Mouse (Mus musculus) adrenal gland, postnatal 25 days (tissue): ENCODE measurements at regions not wholly inside any gene's neighbourhood (a gene's known extent, or its start where the extent isn't known, plus 50 kb on each side); places are given as distances from the start of the nearest gene placed in this dataset.
"Not testable (repeated sequence)": the region's sequence is repeated elsewhere in the genome, so short reads cannot be mapped to it uniquely, and the experiment has no call there.

ENCODE experiments used
- DNase-seq: peaks from one replicate; pipeline ENCODE4 v3.0.0; 2021; ENCODE audit warnings: mixed read lengths

DNA sequence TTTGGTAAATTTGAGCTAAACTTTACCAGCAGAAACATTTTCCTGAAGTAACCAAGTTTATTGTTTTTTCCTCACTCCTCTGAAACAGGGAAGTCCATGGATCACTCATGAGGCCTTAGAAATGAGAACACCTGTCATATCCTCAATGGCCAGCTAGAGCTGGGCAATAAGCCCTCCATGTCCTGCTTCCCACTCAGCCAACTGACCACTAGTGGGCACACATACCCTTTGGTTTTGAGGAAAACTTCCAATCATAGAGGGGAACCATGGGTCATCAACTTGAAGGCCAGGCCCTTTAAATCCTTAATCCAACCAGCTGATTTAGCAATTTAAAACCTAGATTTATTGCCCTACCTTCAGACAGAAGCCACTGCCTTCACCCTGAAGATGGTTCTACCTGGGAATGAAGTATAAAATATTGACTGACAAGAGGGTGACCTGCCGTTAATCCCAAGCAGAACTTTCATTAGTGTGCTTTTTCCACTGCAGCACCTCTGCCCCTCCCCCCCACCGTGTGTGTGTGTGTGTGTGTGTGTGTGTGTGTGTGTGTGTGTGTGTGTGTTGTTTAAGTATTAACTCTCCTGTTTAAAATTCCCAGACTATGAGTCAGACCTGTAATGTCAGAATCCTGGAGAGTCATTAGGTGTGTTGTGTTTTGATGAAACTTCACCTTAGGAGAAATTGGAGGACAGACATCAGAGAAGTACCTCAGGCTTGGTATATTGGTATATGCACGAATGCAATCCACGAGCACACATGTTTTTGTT lies 312.3 kb downstream of the Hdgfl1 start:
- DNase-seq: no peak

DNA sequence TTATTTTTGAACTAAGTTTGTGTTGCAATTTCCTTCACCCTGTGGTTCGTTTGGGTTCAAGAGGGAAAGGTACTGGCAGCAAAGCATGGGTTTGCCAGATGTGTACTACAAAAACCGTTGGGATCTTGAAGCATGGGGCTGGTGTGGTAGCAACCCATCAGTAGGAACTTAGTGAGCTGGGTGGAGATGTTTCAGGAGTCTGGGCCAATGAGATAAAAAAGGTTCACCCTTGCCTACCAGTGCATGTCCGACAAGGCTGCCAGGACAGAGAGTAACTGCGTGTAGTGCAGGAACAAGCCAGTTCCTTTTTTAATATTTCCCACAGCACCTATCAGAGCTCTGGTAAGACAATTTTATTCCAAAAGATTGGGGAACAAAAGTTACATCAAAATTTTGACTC lies 343.3 kb downstream of the Hdgfl1 start:
- no peak for DNase-seq

DNA sequence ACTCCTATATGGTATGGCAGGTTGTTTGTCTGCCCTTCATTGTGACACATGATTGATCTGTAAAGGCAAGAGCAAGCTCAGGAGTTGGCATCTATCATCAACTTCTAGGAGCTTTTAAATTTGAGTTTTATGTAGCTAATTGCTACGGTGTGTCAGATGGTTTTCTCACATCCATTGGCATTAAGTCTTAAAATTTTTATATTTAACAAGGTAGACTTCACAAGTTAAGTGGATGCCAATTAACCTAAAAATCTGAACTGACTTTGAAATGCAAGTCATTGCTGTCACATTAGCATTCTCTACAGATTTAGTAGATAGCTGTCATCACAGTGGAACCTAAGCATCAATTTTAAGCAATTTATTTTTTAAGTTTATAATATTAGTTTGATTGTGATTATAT lies 345.5 kb downstream of the Hdgfl1 start:
- DNase-seq: no peak

DNA sequence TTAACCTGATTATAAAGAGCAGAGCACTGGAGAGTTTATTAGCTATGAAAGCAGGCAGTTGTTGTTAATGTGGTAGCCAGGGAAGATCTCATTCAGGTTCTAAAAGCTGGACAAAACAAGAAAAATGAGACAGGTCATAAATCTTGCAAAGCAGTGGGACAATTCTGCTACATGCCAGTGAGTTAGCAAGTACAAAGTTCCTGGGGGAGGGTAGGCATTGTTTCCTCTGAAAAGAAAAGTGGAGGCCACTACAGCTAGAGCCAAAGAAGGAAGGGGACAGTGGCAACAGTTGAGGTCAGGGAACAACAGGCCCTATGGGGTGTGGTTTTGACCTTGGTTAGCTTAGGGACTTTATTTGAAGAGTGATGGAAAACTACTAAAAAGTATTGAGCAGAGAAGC lies 364.2 kb downstream of the Hdgfl1 start:
- no peak for DNase-seq

DNA sequence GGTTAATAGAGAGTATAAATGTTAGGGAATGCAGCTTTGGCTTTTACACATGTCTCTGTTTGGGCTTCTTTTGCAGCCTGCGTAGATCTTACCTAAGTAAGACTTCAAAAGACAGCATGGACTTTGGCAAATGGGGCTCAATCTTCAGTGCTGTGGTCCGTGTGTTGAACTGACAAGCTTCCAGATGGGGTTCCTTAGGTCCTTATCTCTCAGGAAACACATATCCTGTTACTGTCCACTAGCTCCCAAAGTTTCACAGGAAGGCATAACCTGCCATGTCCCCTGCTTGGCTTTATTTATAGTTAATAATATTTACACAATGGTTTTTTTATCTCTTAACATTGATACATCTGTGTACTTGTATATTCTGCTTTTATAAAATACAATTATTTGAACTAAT lies 365.3 kb downstream of the Hdgfl1 start:
- no peak for DNase-seq

DNA sequence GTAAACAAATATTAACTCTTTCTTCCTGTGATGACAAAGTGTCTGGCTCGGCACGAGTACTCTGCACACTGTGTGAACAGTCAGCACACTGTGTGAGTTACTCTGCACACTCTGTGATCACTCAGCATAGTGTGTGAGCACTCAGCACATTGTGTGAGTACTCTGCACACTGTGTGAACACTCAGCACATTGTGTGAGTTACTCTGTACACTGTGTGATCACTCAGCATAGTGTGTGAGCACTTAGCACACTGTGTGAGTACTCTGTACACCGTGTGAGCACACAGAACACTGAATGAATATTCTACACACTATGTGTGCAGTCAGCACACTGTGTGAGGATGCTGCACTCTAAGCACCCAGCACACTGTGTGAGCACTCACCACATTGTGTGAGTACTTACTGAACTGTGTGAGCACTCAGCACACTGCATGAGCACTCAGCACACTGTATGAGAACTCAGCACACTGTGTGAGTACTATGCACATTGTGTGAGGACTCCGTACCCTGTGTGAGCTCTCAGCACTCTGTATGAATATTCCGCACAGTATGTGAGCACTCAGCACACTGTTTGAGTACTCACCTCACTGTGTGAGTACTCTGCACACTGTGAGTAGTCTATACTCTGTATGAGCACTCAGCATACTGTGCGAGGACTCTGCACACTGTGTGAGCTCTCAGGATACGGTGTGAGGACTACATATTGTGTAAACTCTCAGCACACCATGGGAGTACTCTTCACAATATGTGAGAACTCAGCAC lies 381.9 kb downstream of the Hdgfl1 start:
- DNase-seq: no peak

DNA sequence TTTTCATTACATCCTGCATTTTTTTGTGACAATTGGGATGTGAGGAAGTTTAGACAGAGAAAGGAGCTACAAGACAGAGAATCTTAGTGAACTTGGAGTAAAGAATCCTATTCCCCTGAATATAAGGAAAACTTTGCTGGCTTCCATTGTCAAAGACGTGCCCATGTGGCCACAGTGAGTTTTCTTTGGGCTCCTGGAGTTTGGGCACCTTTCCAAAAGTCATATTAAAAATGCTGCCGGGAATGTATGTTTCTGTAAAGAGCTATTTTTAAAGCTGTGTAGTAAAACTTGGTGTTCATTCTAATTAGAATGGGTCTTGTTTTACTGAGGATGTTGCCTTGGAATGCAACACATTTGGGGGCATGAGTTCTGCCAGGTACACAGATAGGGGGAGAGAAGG lies 387.3 kb downstream of the Hdgfl1 start:
- DNase-seq: no peak

DNA sequence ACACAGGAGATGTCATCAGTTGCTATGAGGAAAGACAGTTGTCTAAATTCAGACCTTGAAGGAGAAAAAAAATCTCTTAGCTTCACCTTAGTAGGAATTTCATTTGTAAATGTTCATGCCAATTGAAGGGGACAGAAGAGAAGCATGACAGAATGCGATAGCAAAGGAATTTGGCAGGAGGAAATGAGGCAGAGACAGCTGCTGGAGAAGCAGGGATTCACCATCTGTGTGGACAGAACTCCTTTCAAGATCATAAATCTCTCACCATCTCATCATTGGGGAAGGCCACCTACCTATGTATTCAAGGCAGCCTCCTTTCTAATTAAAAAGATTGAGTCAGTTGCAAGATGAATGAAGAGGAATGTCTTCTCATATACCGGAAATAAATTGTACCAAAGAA lies 387.8 kb downstream of the Hdgfl1 start:
- no peak for DNase-seq

DNA sequence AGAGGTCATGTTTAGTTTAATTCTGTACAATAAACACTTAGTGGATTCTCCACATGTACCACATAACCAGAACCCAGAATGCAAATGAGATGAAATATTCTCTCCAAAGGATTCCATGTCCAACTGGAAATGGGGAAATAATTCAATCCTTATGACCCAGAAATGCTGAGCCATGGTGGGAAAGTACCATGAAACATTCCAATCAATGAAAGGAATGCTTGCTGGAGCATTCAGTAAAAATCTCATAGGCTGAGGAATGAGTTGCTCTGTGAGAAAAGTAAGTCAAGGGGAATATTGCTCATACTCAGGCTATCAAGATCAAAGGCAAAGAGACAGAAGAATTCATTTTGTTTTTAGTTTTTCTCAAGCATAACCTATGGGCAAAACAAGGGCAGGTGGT lies 394.4 kb downstream of the Hdgfl1 start:
- DNase-seq: no peak

DNA sequence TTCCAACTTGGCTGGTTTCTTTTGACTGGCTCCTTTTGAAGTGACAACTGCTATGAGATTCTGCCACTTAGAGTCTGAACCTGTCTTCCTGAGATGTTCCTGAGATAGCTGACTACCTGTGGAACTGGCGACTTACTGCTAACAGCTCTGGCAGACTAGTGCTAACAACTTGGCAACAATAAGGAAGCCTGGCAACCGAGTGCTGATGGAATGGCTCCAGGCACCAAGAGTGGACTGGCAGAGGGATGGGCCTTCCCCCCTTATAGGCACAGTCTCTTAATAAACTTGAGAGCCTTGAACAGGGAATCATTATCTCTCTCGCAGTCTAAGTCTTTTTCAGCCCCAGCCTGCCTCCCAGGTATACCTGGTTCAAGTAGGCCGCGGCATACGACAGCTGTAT lies 404.1 kb downstream of the Hdgfl1 start:
- not testable (repeated sequence) for DNase-seq

DNA sequence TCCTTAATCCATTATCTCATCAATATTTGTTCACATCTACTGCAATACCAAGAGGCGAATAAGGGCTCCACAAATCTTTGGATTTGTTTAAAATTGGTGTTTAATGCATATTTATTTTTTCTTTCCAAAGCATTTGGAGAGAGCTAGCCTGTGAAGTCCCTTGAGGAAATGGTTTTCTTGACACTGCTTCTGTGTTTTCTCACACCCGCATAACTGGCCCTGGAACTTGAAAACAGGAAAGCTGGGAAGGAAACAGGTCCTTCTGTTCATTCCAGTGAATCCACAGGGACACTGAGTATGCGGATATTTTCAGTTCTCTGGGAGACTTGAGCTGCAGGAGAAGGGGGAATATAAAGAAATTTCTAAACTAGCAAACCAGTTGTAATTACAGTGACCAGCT lies 413.6 kb downstream of the Hdgfl1 start:
- no peak for DNase-seq

DNA sequence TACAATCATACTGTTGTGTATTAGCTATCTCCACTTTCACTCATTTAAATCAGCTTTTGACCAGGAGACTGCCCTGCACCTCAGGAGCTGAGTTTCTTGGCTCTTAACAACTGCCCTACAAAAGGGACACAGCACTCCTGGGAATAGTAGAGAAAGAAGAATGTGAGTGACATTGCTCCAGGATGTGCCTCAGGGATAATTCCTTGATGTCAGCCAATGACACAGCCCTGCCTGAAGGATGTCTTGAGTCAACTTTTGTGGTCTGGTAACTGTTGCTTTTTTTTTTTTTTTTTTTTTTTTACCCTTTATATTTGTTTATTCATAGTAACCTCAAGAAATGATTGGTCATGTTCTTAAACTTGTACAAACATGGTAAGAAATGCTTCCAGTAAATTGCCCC lies 415.5 kb downstream of the Hdgfl1 start:
- DNase-seq: no peak

DNA sequence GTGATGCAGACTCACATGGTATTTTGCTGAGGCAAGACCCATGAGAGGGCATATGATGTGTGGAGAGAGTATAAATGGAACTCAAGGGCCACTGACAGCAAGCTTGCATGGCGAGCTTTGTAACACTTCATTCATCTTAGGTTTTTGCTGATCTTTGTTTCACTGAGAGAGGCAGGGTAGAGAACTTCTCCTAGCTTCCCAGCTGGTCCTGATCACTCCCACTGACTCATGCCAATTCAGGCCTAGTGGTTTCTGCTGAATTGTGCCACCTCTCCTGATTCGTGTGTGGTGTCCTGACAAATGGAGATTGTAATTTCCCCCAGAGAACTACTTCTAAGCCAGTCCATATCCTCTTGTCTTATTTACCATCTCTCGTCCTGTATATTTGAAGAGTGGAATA lies 419.5 kb downstream of the Hdgfl1 start:
- no peak for DNase-seq

DNA sequence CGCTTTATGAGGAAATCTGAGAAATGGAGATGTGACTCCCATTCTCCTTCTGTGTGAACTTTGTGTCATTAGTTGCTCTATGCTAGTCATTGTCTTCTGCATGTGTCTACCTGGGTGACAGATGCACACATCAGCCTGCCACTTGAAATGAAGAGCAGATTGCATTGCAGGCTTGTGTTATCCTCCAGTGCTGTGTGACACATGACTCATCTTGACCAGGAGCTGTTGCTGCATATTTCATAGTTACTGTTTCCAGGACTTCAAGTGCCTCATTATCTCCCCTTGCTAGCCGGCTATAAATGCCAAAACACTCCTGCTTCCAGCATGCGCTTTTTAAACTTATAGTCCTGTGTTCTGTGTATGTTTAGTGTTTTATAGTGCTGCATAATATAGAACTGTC lies 431.2 kb downstream of the Hdgfl1 start:
- DNase-seq: no peak

DNA sequence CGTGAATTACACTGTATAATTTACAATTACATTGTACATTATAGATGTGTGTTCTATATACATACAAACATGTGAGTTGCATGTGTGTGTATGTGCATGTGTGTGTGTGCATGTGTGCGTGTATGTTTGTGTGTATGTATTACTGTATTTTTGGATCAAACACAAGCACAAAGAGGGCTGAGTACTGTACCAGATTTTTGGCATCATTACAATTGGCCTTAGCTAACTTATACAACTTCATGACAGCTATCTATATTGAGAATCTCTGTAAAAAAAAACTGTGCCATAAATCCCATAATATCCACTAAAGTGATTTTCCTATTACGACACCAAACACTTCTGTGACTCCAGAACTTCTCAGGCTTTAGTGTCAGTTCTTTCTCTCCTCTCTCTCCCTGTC lies 444.9 kb downstream of the Hdgfl1 start:
- no peak for DNase-seq

DNA sequence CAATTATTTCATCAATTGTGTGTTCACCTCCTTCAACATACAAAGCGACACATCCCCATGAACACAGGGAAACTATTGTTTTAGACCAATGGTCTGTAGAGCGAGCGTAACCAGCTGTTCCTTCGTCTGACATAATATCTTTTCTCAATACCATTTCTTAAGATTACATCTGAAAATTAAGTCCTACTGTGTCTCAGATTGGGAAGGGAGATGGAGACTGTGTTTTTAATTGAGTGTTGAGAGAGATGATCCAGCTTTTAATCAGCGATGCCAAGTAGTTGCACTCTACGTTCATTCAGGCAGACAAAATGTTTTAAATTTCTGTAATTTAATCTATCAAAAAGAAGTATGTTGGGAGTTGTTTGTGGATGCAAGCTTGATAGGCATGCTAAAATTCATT lies 445.3 kb downstream of the Hdgfl1 start:
- DNase-seq: no peak

DNA sequence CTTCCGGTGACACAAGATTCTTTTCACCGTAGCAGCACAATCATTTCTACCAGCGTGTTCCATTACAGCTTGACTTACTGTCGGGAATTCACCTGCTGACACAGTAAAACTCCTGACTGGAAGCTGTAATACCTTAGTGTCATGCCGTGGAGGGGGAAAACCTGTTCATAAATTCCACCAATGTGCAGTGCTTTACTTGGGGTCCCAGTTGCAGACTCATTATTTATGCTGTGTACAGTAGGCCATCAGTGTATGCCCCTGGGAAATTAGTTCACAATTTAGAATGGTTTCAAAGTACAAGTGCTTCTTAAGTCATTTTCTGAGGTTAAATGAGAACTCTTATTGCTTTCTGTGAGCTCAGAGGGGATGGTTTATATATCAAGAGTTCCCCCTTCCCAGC lies 451.4 kb downstream of the Hdgfl1 start:
- DNase-seq: no peak

DNA sequence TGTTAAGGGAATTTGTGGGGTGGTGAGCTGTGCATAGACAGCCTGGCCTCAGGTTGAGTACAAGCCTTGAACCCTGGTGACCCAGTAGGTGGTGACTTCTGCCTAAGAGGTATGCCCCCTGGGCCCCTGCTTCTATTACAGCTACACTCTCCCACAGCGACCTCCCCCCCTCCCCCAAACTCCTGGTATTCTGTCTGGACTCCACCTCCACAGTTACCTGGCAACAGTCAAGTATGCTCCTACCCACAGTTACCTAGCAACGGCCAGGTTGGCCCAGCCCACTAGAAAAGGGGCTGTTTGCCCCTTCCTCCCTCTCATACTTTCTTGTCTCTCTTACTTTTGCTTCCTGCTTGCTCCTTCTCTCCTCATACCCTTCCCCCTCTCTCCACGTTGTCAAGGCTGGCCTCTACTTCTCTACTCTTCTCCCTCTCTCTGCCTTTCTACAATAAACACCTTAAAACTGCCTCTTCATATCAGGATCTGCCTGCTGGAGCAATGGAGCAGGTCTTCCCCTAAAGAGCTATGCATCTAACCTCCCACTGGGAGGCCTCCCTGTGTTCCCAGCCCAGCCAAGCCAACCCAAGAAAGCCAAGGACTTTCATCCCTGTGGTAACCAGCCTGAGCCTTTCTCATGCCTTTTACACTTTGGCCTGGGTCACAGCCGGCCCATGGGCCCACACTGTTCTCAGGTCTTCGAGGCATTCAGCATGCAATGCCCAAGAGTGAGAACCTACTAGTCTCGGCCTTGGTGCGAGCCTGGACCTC lies 457.5 kb downstream of the Hdgfl1 start:
- no peak for DNase-seq

DNA sequence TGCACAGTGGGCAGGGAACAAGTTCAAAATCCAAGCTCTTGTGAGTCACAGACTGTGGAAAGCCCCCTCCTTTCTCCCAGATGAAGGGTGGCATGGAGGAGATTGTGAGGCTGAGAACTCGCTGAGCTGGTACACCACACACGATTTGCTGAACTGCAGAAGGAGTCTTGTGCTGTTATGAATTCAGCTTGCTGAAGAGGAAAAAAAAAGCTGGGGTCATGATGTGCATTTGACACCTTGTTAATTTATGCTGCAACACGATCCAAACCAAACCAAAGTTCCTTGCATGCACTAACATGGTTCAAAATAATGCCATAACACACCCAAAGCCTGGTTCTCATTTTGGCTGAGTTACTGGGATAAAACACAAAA lies 485.9 kb downstream of the Hdgfl1 start:
- DNase-seq: no peak

DNA sequence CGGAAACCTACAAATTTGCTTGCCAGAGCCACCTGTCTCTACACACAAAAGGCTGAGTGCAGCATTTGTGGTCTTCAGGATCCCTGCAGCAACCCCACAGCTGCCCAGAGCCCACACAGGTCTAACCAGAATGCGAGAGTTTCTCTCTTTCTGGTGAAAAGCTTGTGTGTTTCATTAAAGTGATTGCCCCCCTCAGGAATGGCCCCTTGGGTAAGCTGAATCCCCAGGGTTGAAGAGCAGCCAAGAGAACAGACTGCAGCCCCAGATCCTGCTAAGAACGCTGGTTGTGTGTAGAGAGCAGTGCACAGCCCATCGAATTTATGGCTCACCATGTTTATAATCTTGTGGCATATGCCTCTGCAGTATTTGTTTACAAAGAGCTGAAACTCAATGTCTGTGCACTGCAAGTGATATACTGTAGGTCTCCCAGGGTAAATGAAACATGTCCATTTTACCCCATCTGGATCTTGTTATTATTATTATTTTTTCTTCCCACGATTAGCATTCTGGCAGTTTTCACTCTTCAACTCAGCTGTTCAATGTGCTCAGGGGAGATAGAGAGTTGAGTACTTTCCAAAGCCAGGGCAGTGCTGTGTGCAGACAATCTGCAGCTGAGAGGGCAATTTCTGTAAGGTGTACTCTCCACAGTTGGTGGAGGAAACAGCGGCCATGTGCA lies 486.4 kb downstream of the Hdgfl1 start:
- DNase-seq: no peak

DNA sequence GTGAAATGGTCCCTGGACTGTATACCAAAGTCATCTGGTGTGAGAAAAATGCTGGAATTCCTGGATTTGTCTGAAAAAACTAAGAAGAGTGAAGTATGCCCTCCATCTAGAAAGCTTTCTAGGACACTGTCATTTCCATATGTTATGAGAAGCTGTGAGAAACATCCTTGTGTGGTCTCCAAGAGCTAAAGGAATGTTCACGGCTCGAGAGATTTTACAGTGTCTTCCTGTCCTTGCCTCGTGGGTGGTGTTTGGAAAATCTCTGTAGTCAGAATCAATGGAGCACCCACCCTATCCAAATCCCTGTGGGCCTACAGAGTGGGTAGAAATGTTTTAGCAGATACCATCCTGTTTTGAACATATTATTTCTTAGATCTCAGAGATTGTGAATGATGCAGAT lies 487.7 kb downstream of the Hdgfl1 start:
- DNase-seq: no peak

DNA sequence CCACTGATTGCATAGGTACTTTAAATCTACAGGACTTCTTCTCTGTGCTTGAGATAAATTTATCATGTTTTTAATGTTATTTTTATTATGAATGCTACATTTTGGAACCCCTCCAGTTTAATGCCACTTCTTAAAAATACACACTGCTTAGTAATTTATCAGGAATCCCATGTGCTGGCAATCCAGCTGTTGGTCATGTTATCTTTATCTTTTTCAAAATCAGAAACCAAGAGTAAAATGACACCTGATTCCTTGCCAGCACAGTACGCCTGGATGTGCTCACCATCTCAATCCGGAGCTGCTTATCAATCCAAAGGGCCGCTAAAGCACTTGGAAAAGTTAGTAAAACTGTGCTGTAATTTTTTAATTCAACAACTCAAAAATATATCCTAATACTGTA lies 497.1 kb downstream of the Hdgfl1 start:
- DNase-seq: no peak

DNA sequence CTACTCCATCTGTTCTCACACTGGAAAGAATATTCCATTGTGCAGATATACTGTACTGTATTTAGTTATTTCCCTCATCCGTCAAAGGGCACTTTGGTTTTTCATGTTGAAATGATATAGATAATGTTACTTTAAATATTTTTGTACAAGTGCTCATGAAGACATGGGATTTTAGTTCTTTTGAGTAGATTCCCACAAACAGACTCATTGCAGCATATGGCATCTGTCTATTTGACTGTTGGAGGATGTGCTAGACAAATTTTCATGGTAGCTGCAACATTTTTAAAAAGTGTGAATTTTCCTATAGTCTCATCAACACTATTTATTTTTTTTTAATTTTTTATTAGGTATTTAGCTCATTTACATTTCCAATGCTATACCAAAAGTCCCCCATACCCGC lies 502.5 kb downstream of the Hdgfl1 start:
- no peak for DNase-seq
